Mouse (Mus musculus): Measurements from ENCODE around the gene Fam129b. TPM values are rescaled to one million over a fixed set of nuclear protein-coding genes. Genes with fewer than 3 reads are reported as not detected.
A peak's percentile ranks its signal among the peaks of the same experiment; 100 is the strongest.

Fam129b gene
- polyA plus RNA-seq, 1 experiment = 28.3 TPM

GRCm38 (mm10) chr2:32962062-32962874 is 86.4 kb downstream of the Fam129b start:
- peak in 1 of 2 experiments; percentile 37 for DNase-seq (ENCODE audit: extremely low spot score in 1 of 2, low spot score in 1 of 2)

DNA sequence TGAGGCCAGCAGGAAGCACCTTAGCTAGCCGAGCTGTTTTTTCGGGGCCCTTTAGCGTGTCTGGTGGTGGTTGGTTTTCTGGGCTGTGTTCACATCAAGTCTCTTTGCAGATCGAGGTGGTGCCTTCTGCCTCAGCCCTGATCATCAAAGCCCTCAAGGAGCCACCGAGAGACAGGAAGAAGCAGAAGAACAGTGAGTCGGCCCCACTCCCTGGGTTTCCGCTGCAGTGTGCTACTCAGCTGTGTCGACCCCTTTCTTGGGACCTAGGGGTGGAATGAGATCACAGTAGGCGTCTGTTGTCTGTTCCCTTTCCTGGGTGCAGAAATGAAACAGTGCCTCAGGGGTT is 86.9 kb downstream of the Fam129b start:
- no peak for DNase-seq (ENCODE audit: extremely low spot score in 1 of 2, low spot score in 1 of 2)

DNA sequence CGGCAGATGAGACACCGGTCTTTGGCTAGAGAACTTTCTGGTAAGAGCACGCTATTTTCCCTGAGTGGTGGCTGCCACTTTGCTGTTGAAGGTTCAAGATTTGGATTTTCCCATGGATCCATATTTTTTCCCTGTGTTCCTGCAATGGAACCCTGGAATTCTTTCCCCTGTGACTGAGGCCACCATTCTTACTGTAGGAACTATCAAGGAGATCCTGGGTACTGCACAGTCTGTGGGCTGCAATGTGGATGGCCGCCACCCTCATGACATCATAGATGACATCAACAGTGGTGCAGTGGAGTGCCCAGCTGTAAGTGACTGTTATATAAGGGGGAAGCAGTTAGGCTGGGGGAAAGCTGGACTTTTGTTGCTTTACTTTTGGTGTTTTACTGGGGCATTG is 87.6 kb downstream of the Fam129b start:
- DNase-seq (ENCODE audit: extremely low spot score in 1 of 2, low spot score in 1 of 2) = no peak

GRCm38 (mm10) chr2:32963981-32964380 is 88.1 kb downstream of the Fam129b start:
- DNase-seq (ENCODE audit: extremely low spot score in 1 of 2, low spot score in 1 of 2) = no peak

DNA sequence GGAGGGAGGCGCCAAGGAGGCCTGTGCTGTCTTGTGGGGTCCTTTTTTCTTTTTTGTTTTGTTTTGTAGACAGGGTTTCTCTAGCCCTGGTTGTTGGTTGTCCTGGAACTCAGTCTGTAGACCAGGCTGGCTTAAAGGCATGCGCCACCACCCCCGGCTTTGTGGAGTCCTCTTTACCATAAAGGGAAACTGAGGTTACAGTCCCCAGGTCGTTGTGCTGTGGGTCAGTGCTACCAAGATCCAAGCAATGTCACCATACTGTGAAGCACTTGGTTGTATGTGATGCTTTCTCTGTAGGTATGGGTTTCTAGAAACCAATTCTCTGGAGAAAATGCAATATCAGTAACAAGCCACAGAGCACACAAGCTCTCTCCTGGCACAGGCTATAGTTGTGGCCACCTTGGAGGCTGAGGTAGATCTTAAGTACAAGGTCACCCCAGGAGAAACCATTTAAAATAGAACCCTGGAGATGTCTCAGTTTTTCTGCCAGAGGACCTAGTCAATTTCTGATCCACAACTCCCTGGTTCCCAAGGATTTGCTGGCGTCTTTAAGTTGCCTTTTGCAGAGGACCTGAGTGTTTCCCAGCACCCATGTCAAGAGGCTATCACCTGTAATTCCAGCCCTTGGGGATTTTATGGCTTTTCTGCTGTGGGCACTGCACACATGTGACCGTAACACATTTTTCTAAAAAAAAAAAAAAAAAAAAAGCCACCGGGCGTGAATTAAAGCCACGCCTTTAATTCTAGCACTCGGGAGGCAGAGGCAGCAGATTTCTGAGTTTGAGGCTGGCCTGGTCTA is 88.9 kb downstream of the Fam129b start:
- no peak for DNase-seq (ENCODE audit: extremely low spot score in 1 of 2, low spot score in 1 of 2)

- no peak for DNase-seq (ENCODE audit: extremely low spot score in 1 of 2, low spot score in 1 of 2)
Measured at GRCm38 (mm10) chr2:32965511-32966183, 89.7 kb downstream of the Fam129b start.

- DNase-seq (ENCODE audit: extremely low spot score in 1 of 2, low spot score in 1 of 2) = no peak
Measured at GRCm38 (mm10) chr2:32966184-32966688, 90.3 kb downstream of the Fam129b start.

- peak; percentile 63 to 89 for DNase-seq (ENCODE audit: extremely low spot score in 1 of 2, low spot score in 1 of 2)
Measured at GRCm38 (mm10) chr2:32966689-32967631, 91.0 kb downstream of the Fam129b start.

- DNase-seq (ENCODE audit: extremely low spot score in 1 of 2, low spot score in 1 of 2) = no peak
Measured at GRCm38 (mm10) chr2:32968024-32968614, 92.2 kb downstream of the Fam129b start.

GRCm38 (mm10) chr2:32969326-32969725 is 93.4 kb downstream of the Fam129b start:
- DNase-seq (ENCODE audit: extremely low spot score in 1 of 2, low spot score in 1 of 2) = peak in 1 of 2 experiments; percentile 56

DNA sequence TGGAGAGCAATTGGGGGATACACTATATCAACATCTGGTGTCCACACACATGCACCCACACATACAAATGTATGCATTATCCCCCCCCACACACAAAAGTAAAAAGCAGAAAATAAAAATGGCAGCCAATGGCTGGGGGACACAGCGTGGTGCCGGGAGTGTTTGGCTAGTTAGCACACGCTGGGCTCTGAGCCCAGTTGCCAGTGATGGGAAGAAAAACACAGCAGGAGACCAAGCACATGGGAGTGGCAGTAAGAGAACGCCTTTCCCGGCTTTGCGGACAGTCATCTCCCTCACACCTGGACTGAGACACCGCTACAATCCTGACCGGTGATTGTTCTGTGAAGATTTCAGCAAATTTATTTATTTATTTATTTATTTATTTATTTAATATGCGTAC is 95.3 kb downstream of the Fam129b start:
- no peak for DNase-seq (ENCODE audit: extremely low spot score in 1 of 2, low spot score in 1 of 2)

GRCm38 (mm10) chr2:32974216-32974615 is 98.3 kb downstream of the Fam129b start:
- no peak for DNase-seq (ENCODE audit: extremely low spot score in 1 of 2, low spot score in 1 of 2)

Other genes with a start within 250 kb of the Fam129b start
- 34.7 and 37.7 TPM in 2 replicates for gene Eng, start 229.5 kb upstream of the Fam129b start, polyA plus RNA-seq (2012; rRNA removed)
- gene Fpgs, start 172.0 kb upstream of the Fam129b start, polyA plus RNA-seq (2012; rRNA removed) = 16.8 and 24.8 TPM in 2 replicates
- gene Cdk9, start 163.0 kb upstream of the Fam129b start, polyA plus RNA-seq (2012; rRNA removed) = 250 and 268 TPM in 2 replicates
- gene Sh2d3c, start 155.1 kb upstream of the Fam129b start, polyA plus RNA-seq (2012; rRNA removed) = 28.1 and 28.6 TPM in 2 replicates
- 3.2 and 3.5 TPM in 2 replicates for gene 6330409D20Rik, start 135.1 kb upstream of the Fam129b start, polyA plus RNA-seq (2012; rRNA removed)
- 60.0 and 69.0 TPM in 2 replicates for gene Tor2a, start 118.9 kb upstream of the Fam129b start, polyA plus RNA-seq (2012; rRNA removed)
- 1.7 and 1.9 TPM in 2 replicates for gene Ttc16, start 100.5 kb upstream of the Fam129b start, polyA plus RNA-seq (2012; rRNA removed)
- 7.9 and 8.9 TPM in 2 replicates for gene Ptrh1, start 100.3 kb upstream of the Fam129b start, polyA plus RNA-seq (2012; rRNA removed)
- 1.8 and 4.8 TPM in 2 replicates for gene Cfap157, start 91.7 kb upstream of the Fam129b start, polyA plus RNA-seq (2012; rRNA removed)
- 666 and 673 TPM in 2 replicates for gene Stxbp1, start 28.9 kb upstream of the Fam129b start, polyA plus RNA-seq (2012; rRNA removed)
- gene Rpl12, start 85.4 kb downstream of the Fam129b start, polyA plus RNA-seq (2012; rRNA removed) = 374 and 403 TPM in 2 replicates
- 21.5 and 26.0 TPM in 2 replicates for gene Lrsam1, start 85.5 kb downstream of the Fam129b start, polyA plus RNA-seq (2012; rRNA removed)
- gene Slc2a8, start 106.0 kb downstream of the Fam129b start, polyA plus RNA-seq (2012; rRNA removed) = 37.7 and 40.8 TPM in 2 replicates